Mouse (Mus musculus) B cell, adult (primary cell): ENCODE data around the gene Rcvrn. TPM values are rescaled to one million over a fixed set of nuclear protein-coding genes. Genes with fewer than 3 reads are reported as not detected.

Experiments
- total RNA-seq: library from RNA; stranded (reverse); gene quantifications from 4 replicates; pipeline ENCODE4 v1.2.4, GENCODE M21; 2023; ENCODE audit not compliant: inconsistent age

Gene Rcvrn
- total RNA-seq = not detected in 4 replicates

GRCm38 (mm10) chr11:67694703-67695376, at the start of gene Rcvrn:
Gene Rcvrn, plus strand, starts transcription at chr11:67695326.

Other genes starting within 250 kb of the Rcvrn start
- 1.5 to 7.0 TPM (median 4.1 TPM) in 4 replicates for gene Gas7, start 239.9 kb upstream of the Rcvrn start, total RNA-seq
- not detected in 4 replicates for gene Glp2r, start 75.8 kb downstream of the Rcvrn start, total RNA-seq
- not detected in 4 replicates for gene Gsg1l2, start 79.3 kb downstream of the Rcvrn start, total RNA-seq
- not detected in 4 replicates for gene Dhrs7c, start 102.9 kb downstream of the Rcvrn start, total RNA-seq
- not detected in 4 replicates for gene Usp43, start 226.8 kb downstream of the Rcvrn start, total RNA-seq